Mouse (Mus musculus): ENCODE measurements around the gene Arhgef39. TPM values are rescaled to one million over a fixed set of nuclear protein-coding genes. Genes with fewer than 3 reads are reported as not detected.

The Arhgef39 gene
- total RNA-seq (2021): 1 to 10 TPM; 1.2 to 1.8 TPM
- long read RNA-seq: 0 reads

DNA sequence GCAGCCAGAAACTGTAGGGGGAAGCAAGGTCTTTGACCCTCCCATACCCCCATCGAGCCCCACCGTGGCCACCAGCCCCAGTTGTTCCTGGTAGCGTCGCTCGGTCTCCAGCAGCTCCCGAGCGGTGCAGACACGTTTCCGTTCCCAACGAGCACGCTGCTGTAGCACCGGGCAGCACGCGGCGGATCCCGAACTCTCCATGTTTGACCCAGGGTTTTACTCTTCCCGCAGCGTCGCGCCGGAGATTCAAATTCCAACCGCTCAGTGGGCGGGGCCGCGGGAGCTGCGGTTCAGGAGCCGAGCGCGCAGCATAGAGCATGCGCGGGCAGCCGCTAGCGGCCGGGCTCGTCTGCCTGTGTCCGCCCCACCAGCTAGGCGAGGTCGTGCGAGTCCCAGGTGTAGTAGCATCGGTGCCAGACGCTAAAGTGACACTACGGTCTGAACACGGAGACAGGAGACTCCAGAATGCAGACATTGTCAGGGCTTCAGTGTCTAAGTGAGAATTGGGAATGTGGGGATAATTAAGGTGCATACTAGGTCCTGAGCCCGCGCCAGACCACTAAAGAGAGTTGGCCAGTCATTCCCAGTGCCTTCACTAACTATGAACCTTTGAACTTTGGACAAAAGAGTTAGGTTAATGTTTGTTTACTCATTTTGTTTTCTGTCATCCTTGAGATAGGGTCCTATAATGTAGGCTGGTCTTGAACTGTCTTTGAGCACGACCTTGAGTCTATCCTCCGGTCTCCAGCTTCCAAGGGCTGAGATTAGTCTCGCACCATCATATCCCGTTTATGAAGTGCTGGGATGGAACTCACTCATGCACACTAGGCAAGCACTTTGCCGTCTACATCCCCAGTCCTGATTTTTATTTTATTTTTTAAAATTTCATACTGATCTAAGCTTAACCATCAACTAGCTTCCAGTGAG is at the start of gene Arhgef39:
TSS of gene Arhgef39 (minus strand) at position 289 of the 927 bp plus-strand sequence.
- peak; percentile 65 to 75 for DNase-seq (ENCODE audit: low spot score in 2 of 2)

DNA sequence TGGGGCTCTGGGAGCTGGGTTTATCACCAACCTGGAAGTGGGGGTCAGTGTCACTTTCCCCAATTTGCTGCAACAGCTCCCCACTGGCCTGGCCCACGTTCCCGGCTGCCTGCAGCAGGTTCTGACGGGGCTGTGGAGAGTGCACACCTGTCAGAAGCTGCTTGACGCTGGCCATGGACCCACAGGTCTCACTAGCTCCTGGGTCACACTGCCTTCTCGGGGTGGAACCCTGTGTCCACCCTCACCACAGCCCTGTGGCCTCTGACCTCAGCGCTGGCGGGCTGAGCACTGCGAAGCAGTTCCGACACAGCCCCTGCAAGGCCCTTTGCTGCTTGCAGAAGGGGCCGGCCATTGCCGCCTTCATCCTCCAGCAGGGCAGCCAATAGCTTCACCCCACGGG is 49.6 kb upstream of the Arhgef39 start:
- no peak for DNase-seq (ENCODE audit: low spot score in 2 of 2)

DNA sequence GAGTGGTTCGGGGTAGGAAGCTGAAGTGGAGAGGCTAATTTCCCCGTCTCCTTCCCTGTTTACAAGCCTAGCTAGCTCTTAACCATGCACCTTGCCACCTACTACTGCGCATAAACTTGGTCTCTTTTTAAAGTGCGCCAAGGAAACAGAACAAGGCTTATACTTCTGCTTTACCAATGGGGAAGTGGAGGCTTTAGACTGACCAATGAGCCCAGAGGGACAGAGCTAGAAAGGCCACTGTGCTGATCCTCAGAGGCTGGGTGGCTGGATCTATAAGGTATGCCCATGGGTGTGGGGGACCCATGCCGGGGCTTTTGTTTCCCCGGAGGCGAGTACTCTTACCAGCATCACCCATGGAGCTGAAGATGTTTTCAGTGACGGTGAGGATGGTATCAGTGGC is 47.7 kb upstream of the Arhgef39 start:
- DNase-seq (ENCODE audit: low spot score in 2 of 2): no peak

DNA sequence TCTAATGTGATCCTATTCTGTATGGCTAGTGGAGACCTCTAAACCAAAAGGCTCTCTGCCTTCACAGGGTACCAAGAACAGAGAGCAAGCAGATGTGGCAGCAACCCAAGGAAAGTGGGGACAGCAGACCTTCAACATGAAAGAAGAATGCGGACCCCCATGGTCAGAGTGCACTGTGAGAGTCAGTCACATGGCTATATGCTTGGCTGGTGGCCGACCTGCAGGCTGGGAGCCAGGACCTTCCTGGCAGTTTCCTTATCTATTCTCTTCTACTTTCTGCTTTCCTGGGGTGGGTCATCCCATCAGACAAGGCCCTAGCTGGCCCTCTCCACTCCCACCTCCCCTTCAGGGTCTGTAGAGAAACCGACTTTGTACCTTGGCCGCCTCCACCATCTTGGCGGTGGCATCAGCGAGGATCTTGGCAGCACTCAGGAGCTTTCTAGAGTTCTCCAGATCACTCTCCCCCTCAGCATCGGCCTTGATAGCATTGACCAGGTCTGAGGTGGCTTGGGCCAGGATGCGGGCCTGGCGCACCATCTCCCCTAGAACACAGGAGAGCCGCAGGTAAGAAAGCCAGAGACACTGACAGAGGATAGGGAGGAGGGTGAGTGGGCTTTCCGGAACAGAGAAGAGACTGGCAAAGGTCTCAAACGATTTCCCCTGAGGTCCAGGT is 47.0 kb upstream of the Arhgef39 start:
- DNase-seq (ENCODE audit: low spot score in 2 of 2): no peak

DNA sequence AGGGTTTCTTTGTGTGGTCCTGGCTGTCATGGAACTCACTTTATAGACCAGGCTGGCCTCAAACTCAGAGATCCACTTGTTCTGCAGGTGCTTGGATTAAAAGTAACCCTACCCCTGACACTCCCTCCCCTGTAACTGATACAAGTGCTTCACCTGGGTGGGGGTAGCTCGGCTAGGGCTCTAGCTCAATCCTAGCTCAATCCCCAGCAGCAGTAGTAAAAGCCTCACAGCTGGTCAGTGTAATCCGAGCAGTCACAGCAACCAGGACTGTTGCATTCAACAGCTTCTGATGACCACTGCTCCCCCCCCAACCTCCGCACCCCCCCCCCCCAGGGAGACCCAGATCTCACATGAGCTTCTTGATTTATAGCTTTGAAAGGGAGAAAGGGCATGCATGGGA is 42.5 kb upstream of the Arhgef39 start:
- DNase-seq (ENCODE audit: low spot score in 2 of 2): no peak

DNA sequence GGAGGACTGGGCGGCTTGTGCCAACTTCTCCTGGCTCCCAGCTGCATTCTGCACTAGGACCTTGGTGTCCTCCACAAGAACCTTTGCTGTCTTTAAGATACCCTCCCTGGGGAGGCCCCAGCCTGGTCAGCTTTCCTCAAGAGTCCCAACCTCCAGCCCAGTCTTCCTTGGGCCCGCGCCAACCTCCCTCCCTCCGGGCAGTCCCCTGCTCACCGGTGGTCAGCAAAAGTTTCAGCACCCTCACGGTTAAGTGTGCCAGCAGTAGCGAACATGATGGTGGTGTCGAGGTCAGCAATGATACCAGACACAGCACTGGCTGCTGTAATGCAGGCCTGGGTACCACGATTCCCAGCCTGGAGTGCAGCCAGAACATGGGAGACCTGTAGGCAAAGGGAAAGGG is 36.5 kb upstream of the Arhgef39 start:
- DNase-seq (ENCODE audit: low spot score in 2 of 2): no peak

DNA sequence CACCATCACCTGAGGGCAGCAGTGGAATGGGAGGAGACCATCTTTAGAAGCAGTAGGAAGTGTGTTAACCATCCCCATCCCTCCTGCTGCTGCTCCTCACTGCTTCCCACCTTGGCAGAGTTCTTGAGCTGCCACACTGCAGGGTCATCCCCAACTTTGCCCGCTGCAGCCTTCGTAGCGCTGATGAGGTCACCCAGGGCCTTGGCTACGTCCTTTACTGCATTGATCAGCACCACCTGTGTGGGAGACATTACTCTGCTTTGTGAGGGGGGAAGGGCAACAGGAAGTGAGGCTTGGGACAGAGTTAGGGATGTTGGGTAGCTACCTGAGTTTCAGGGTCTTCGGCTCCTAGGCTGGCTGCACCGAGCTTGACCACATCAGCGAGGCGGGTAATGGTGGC is 36.1 kb upstream of the Arhgef39 start:
- no peak for DNase-seq (ENCODE audit: low spot score in 2 of 2)

DNA sequence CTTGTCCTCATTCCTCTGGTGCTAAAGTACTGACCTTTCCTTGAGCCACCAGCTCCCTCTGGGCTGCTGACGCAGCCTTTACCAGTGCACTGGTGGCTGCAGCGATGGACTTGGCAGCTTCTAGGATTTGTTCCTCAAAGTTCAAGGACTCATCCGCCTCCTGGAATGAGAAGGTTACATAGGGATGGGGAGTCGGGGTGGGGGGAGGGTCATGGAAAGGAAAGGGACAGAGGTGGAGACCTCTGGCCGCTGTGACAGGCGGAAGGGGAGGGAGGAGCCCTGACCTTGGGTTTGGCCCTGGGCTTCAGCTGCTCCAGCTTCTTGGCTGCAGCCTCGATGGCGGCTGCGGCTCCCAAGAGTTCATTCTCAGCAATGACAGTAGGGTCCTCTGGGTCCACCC is 33.8 kb upstream of the Arhgef39 start:
- DNase-seq (ENCODE audit: low spot score in 2 of 2): no peak

DNA sequence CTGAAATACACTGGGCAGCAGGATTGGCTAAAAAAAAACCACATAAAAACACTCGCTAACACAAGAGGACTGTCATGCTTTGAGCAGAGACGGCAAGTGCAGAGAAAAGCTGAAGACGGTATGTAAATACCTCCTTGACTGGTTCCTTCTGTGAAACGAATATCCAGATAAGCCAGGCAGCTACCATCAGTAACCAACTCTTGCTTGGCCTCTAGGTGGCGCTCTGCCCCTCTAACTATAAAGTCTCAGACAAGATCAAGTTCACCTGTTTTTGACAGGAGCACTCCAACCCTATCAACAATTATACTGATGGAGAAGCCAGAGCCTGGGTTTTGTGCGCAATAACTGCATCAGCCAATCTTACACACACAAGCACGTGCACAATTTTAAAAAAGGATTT is 31.1 kb upstream of the Arhgef39 start:
- DNase-seq (ENCODE audit: low spot score in 2 of 2): peak; percentile 75 to 80

DNA sequence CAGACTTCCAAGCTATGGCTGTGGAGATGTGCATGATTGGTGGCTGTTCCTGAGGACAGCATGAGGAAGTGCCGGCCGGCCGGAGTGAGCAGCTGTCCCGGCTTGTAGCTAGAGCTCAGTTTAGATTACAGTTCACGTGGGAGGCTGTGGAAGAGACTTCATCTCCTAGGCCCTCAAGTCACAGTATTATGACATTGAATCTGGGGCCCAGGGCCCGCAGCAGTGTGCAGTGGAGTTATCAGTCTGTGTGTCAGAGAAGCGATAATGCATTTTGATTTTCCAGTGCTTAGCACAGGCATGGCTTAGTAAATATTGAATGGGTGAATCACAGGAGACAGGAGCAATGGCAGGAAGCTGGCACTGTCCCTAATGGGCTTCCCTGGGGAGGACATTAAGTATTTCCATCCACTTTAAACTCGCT is 30.6 kb upstream of the Arhgef39 start:
- no peak for DNase-seq (ENCODE audit: low spot score in 2 of 2)

DNA sequence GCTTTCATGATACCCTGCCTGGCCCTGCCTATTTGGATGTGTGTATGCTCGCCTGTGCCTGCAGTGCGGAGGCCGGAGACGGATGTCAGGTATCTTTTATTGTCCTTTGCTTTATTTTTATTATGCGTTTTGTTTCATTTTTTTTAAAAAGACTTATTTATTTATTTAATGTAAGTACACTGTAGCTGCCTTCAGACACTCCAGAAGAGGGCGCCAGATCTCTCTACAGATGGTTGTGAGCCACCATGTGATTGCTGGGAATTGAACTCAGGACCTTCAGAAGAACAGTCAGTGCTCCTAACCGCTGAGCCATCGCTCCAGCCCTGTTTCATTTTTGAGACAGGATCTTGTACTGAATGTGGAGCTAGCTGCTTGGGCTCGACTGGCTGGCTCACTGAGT is 29.0 kb upstream of the Arhgef39 start:
- no peak for DNase-seq (ENCODE audit: low spot score in 2 of 2)

DNA sequence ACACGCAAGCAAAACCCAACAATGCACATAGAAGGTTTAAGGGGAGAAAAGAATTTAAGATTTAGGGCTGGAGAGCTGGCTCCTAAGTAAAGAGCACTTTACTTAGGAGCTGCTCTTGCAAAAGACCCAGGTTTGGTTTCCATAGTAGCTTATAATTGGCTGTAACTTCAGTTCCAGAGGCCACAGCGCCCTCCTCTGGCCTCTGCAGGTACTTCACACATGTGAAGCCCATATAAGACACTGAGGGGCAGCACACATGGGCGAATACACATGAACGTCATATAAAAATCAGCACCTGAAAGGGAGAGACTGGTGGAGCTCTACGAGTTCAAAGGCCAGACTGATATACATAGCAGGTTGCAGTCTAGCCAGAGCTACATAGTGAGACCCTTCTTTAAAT is 28.4 kb upstream of the Arhgef39 start:
- DNase-seq (ENCODE audit: low spot score in 2 of 2): no peak

DNA sequence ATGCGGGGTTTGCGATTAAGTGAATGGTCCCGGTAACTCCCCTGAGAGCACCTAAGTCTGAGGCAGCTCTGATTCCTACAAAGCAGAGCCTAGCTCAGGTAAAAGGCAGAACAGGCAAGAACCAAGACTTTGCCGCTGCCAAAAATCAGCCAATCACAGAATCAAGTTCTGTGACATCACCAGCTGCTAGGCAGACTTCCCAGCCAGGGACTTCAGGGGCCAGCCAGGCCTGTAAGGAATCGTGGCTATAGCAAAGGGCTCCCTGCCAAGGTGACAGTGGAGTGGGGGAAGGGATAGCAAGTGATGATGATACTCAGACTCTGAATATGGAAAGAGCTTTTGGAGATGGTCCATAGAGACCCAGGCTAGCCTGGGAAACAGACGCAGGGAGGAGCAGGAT is 20.5 kb upstream of the Arhgef39 start:
- peak; percentile 94 for DNase-seq (ENCODE audit: low spot score in 2 of 2)

DNA sequence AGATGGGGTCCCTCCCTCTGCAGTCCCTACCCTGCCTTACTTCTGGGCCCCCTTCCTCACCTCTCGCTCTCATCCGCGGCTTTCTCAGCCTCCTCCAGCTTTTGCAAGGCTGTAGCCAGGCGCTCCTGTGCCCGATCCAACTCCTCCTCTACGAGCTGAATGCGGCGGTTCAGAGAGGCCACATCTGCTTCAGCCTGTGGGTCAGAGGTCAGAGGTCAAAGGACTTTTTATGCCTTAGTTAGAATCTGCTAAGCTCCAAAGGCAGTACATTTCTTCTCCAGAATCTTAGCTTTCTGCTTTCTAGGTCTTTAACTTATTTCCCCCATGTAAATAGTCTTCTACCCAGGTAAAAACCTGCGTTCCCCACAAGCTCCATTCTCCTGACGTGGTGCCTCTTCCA is 20.1 kb upstream of the Arhgef39 start:
- no peak for DNase-seq (ENCODE audit: low spot score in 2 of 2)

DNA sequence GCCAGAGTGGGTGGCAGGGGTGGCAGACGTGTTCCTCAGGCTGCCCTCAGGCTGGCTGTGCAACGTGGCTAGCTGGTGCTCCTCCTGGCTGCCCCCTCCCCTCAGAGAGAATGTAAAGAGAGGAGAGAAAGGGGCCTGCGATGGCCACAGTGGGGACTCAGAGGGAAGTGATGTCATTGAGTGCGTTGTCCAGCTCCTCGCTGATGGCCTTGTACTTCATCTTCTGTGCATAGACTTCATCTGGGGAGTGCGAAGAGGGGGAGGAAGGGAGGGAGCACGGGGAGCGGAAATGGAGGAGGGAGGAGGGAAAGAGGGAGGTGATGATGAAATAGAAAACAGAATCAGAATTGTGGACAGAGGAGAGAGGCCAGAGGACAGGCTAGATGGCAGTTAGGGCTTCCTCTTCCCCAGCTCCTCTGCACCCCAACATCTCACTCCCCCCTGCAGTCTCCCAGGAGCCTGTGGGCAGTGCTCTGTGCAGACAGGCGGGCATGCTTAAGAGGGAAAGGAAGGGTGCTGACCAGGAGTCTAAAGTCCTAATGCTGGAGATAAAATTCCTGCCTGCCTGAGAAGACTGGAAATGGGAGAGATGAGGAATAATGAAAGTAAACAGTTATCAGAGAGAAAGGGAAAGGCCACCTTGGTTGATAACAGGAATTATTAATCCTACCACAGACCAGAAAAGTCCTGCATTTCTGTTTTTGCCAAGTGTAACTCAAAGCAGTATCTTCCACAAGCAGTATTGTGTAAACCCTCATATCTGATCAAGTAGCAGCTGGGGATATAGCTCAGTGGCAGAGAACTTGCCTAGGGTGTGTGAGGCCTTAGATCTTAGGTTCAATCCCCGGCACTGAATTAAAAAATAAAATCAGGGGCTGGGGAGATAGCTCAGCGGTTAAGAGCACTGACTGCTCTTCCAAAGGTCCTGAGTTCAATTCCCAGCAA is 16.5 kb upstream of the Arhgef39 start:
- no peak for DNase-seq (ENCODE audit: low spot score in 2 of 2)

DNA sequence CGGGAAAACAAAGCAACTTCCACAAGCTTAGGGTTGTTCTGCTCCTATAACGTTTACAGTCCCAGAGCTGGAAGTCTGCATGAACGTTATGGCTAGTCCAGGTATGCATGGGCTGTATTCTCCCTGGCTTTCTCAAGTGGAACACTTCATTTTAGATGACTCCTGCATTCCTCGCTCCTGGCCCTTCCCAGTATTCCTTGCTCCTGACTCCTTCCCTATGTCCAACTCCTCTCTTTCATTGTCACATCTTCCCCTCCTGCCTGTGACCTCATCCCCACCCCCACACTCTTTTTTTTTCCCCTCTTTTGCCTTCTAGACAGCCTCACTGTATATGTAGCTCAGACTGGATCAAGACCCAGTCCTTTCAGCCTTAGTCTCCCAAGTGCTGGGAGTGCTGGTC is 14.3 kb upstream of the Arhgef39 start:
- no peak for DNase-seq (ENCODE audit: low spot score in 2 of 2)

DNA sequence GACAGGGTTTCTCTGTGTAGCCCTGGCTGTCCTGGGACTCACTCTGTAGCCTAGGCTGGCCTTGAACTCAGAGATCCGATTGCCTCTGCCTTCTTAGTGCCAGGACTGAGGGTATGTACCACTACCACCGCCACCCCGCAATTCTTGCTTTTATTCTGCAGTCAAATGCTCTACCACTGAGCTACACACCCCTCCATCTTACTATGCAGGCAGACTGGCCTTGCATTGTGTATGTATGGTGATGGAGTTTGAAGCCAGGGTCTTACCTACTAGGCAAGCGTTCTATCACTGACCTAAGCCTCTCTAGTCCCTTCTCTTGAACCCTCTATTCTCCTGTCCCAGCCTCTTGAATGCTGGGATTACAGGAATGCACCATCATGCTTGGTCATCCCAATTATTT is 13.8 kb upstream of the Arhgef39 start:
- no peak for DNase-seq (ENCODE audit: low spot score in 2 of 2)

DNA sequence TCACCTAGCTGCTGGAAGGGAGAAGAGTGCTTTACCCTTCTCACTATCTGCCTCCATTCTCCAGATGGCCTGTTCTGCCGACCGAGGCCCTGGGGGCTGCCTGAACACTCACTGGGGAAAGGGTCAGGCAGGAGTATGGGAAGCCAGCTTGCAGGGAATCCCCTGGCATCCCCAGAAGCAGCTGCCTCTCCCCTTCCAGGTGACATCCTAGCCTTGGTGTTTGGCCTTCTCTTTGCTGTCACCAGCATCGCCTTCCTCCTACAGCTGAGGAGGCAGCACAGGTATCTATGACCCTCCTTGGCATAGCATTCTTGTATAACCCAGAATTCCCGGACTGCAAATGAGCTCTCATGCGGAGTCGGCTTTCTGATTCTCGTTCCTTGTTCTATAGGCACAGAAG is 13.2 kb upstream of the Arhgef39 start:
- DNase-seq (ENCODE audit: low spot score in 2 of 2): no peak

DNA sequence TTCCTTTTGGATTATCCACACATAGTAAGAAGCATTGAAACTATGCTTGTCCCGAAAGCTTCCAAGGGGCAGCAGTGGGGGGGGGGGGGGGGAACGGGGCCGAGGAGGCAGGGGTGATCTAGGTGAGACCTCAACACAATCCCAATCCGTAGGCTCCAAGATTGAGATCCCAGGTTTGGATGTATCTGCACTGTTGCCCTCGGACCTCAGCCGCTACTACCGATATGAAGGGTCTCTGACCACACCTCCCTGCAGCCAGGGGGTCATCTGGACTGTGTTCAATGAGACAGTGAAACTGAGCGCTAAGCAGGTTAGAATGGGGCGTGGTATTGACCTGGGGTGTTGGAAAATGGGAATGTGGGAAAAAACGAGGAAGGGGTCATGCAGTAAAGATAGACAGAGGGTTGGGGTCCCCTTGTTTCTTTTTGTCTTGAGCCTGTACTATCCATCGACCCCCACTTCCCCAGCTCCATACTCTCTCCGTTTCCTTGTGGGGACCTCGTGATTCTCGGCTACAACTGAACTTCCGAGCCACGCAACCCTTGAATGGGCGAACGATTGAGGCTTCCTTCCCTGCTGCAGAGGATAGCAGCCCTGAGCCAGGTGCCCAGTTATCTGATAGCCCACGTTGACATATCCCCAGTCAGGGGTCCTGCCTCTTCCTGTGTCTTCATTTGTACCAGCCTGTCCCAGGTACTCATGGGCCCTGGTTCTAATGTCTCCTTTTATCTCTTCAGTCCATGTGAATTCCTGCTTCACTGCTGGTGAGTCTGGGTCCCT is 12.4 kb upstream of the Arhgef39 start:
- no peak for DNase-seq (ENCODE audit: low spot score in 2 of 2)

DNA sequence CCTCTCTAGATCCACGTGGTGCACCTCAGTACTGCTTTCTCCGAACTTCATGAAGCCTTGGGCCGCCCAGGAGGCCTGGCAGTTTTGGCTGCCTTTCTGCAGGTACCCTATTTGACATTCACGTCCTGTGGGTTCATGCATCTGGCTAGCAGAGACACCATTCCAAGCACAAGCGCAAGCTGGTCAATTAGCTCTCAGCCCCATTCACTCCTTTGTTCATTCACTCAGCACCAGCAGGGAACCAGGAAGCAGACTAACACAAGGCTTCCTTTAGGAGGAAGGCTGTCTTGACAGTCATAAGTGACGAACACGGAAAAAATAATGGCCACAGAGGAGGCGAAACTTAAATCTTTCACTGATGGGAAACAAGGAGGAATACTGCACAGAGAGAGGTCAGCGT is 9.6 kb upstream of the Arhgef39 start:
- DNase-seq (ENCODE audit: low spot score in 2 of 2): no peak

DNA sequence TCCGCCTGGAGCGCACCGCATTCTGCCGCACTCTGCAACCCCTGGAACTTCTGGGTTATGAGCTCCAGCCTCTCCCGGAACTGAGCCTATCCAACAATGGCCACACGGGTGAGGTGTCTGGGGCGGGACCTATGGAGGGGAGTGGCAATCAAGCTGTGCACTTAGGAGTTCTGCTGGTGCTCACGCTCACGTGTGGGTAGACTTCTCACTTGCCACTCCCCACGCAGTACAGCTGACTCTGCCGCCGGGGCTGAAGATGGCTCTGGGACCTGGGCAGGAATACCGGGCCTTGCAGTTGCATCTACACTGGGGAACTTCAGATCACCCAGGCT is 9.1 kb upstream of the Arhgef39 start:
- no peak for DNase-seq (ENCODE audit: low spot score in 2 of 2)
